Mouse (Mus musculus) retina, postnatal 7 days (tissue): ENCODE results near the gene Dcun1d4.

Source experiments
- DNase-seq: peaks from one replicate; pipeline ENCODE4 v3.0.0-alpha.2; 2012; ENCODE audit warnings: low read depth, low spot score

Dcun1d4 gene

GRCm38 (mm10) chr5:73587119-73587518, 106.3 kb downstream of the Dcun1d4 start:
- DNase-seq, result no peak

GRCm38 (mm10) chr5:73598943-73599695, 118.3 kb downstream of the Dcun1d4 start:
- DNase-seq, result no peak

DNA sequence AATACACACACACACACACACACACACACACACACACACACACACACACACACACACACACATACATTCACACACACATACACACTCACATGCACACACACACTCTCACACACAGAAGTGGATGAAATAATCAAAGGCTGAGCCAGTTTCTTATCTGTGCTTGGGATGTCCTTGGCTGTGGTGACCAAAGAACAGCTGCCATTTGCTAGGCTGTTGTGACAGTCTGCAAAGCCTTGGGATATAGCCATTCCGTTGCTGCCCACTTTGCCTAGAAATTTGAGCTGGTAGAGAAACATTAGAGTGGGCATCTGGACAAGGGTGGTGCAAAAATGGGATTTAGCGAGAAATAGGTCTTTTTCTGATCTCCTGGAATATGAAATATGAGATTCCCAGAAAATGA, 119.2 kb downstream of the Dcun1d4 start:
- DNase-seq, result no peak

- DNase-seq, result no peak
These were observed 120.6 kb downstream of the Dcun1d4 start for GRCm38 (mm10) chr5:73601361-73601763.

- DNase-seq, result no peak
These were observed 122.1 kb downstream of the Dcun1d4 start for GRCm38 (mm10) chr5:73602865-73603264.

GRCm38 (mm10) chr5:73604542-73604941, 123.7 kb downstream of the Dcun1d4 start:
- no peak for DNase-seq

DNA sequence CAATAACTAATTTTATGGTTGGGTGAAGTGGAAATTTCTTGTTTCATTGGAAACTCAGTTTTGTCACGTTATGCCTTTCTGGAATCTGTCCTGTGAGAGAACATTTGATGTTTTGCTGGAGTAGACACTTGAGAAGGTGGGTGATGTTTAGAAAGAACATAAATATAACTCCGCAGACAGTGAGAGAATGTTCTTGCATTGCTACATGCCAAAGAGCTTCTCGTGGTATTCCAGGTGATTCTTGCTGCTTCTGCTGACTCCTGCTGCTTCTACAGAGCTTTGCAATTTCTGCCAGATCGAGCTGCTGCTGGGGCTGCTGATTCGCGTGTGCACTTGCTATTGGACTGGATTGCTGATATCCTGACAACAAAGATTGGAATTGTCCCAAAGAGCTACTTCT, 124.2 kb downstream of the Dcun1d4 start:
- DNase-seq, result no peak
